Mouse (Mus musculus): ENCODE results near the gene Clk2.

Clk2 gene

GRCm38 (mm10) chr3:89226361-89226760, 61.8 kb downstream of the Clk2 start:
- no peak for DNase-seq

Measured in right cerebral cortex, postnatal 4 days (tissue).